Mouse (Mus musculus): ENCODE data around the gene Gm13723.

Gm13723 gene

DNA sequence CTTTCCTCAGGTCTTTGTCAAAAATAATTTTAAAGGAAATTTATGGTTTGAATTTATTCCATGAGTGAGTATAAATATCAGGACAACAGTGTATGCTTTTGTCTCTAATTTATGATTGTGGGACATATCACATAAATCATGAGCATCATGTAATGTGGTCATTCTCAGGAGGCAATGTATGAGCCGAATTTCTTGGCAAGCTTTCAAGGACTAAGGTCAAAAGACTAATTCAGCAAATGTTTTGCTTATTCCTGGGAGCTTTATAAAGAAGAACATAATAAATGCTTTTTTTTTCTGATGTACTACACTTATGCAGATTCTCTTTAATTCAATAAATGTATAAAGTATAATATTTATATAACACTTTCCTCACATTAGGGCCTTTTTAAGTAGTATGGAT is at the start of gene Gm13723:
Gene Gm13723 (minus strand): TSS at position 101 of the 400 bp plus-strand sequence.
- no peak for DNase-seq (ENCODE audit: low spot score)

DNA sequence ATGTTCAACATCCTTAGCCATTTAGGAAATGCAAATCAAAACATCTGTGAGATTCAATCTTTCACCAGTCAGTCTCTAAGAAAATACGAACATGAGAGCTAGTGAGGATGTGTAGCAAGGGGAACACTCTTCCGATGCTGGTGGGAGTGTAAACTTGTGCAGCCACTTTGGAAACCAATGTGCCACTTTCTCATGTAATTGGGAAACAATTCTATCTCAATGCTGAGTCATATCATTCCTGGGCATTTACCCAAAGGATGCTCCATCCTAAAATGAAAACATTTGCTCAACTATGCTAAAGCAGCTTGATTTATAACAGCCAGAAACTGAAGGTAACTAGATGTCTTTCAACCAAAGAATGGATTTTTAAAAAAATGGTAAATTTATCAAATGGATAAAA is 31.0 kb upstream of the Gm13723 start:
- DNase-seq (ENCODE audit: low spot score): no peak

DNA sequence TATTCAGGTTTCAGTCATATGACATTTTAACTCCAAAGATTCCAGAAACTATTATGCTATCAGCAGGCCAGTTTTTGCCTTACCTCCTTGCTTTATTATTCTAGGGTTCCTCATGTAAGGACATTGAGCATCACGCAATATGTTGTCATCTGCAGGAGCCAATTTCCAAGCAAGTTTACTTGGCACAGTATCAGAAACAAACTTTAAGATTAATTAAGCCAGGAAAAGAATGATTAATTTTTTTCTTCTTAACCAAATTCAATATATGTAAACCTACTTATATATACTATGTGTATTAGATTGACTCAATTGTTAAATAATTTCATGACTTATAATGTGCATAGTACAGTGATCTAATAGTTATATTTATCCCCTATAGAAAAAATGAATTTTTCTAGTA is 17.5 kb upstream of the Gm13723 start, which contains the start of gene Olfr1097:
Gene Olfr1097 (minus strand): TSS at position 101 of the 400 bp plus-strand sequence.
- no peak for DNase-seq (ENCODE audit: low spot score)

DNA sequence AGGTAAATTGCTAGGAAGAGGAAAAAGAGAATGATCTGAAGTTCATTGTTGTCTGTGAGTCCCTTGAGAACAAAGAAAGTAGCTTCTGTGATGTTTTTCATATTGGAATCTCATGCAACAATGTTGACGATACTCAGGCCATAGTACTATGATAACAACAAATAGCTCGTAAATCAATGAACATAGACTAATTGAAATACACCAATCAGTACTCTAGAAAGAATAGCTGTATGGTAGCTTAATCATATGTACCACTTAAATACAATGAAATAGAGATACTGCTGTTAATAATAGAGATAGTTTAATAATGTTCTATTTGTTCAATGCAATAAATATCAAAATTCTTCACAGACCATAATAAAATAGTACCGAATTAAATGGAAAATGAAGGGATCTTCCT is 23.0 kb downstream of the Gm13723 start, which contains the start of gene Olfr1095:
Gene Olfr1095 (minus strand): TSS at position 101 of the 400 bp plus-strand sequence.
- DNase-seq (ENCODE audit: low spot score): no peak

DNA sequence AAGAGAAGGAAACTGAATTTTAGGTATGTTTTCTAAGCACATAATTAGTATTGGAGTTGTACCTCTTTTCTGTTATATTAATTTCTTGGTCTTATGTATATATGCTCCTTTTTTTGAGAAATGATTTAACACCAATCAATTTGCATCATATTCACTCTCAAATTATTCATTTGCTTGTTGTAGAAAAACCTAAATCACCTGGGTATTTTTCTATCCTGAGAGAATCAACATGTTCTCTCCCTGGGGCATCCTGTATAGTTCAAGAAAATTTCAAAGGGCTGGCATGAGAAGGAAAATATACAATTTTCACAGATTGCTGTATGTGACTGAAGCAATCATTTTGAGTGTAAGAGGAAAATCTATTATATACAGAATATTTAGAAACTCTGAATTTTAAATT is 50.2 kb downstream of the Gm13723 start, which contains the start of gene Olfr1094:
Gene Olfr1094 (plus strand): TSS at position 301 of the 400 bp plus-strand sequence.
- no peak for DNase-seq (ENCODE audit: low spot score)

Measured in layer of hippocampus, adult 9-10 months (tissue).